Mouse (Mus musculus): Measurements from ENCODE around the gene 4930451I11Rik. TPM values are rescaled to one million over a fixed set of nuclear protein-coding genes. Genes with fewer than 3 reads are reported as not detected.
A peak's percentile ranks its signal among the peaks of the same experiment; 100 is the strongest.

4930451I11Rik gene
- polyA plus RNA-seq, 1 experiment from 2014 or later = not detected

DNA sequence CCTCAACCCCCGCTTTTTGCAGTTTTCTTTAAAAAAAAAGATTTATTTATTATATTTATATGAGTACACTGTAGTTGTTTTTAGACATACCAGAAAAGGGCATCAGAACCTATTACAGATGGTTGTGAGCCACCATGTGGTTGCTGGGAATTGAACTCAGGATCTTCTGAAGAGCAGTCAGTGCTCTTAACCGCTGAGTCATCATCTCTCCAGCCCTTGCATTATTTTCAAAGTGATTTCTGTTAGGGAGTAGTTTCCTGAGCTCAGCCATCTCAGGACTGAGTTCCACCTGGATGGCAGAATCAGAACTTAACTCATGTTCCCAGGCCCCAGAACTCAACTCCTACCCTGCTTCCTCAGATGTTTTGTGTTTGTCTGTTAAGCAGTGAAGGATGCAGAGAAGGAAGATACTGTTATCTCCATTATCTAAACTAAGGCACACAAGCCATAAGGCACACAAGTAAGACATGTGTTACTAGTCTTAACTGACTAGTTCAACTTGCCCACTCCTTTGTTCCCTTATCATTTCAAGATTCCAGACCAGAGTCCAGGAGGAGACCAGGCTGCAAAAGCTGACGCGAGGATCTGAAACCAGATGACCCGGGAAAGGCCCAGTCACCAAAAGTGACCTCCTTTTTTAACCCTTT lies 21.6 kb downstream of the 4930451I11Rik start:
- no peak for ATAC-seq (ENCODE audit: insufficient number of reproducible peaks, low FRiP score)
- Histone ChIP-seq H3K36me3 (0 out of 2 replicates have a peak, but pooled peaks cover 5% of the 10 kb centered on the region), H3K9ac (peak overlapping the region; percentile 84; the same call in 1 of the 2 replicates), H3K27me3 (replicated peaks) (0 out of 2 replicates have a peak, but pooled peaks cover 8% of the 10 kb centered on the region), H3K4me1 (replicated peaks) (peaks cover 29% of the 10 kb centered on the region), H3K9me3 (replicated peaks) (no peaks in the 10 kb centered on the region), H3K4me2 (peak overlapping the region; percentile 82), H3K4me3 (no peak overlapping the region), H3K27ac (ENCODE audit: poor library complexity, severe bottlenecking) (peak overlapping the region; percentile 83)
- WGBS = 38% methylated on average over 5 of the region's 5 CpGs

DNA sequence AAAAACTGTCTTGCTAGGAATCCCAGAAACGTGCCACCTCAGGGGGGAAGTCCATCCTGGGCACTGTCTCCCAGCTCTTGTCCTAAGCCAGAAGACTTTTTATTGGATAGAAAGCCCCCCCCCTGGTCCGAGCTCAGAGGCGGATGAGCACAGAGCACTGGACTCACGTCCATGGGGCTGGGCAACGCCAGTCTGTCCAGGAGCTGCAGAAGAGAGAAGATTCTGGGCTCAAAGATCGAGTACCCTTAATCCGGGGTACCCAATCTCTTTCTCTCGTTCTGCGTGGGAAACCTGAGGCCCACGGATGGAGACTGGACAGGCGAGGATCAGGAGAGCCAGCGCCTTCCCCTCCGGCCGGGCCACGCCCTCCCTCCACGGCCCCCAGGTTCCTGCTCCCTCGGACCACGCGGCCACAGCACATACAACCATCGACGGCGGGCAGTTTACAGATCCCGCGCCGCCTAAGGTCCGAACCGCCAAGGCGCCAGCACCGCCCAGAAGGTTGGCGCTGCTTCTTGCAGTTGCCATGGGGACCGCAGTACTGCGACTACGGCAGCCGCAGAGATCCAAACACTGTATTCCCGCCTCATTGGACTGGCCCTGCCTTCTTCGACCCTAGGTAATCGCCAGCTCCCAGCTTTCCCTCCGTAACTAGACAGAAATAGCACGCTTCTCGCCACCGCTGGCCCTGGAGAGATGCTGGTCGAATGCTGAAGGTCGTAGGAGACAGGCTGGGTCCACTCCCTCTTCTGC lies 22.6 kb downstream of the 4930451I11Rik start:
- 0 out of 2 replicates have a peak, but pooled peaks cover 8% of the 10 kb centered on the region for H3K27me3 ChIP-seq (replicated peaks)
- H3K4me1 ChIP-seq (replicated peaks) = peaks cover 29% of the 10 kb centered on the region
- WGBS = under 1% methylated on average over 42 of the region's 43 CpGs
- ATAC-seq (ENCODE audit: insufficient number of reproducible peaks, low FRiP score) = peak; percentile 91
- H3K9me3 ChIP-seq (replicated peaks) = no peaks in the 10 kb centered on the region
- H3K9ac ChIP-seq = peak overlapping the region; percentile 84
- peak overlapping the region; percentile 82 for H3K4me2 ChIP-seq
- peaks cover 5% of the 10 kb centered on the region; the same call in 1 of the 2 replicates for H3K36me3 ChIP-seq
- peak overlapping the region; percentile 83 for H3K27ac ChIP-seq (ENCODE audit: poor library complexity, severe bottlenecking)
- peak overlapping the region; percentile 58 for H3K4me3 ChIP-seq

DNA sequence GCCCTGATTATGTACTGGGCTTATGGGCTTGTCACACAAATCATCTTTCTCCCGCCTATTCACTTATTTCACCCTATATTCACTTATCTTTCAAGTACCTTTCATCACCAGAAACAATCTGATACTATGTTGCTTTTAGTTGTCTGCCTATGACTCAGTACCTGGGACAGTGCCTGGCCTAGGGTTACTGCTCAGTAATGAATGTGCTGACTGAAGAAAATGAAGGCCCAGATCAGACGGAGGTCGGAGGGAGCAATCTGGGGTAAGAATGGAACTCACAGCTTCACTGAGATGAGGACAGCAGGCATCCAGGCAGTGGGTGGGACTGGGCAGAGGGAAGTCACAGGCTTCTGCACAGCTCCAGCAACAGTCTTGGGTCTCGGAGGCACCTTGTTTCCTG lies 24.0 kb downstream of the 4930451I11Rik start:
- no peak overlapping the region for H3K27ac ChIP-seq (ENCODE audit: poor library complexity, severe bottlenecking)

DNA sequence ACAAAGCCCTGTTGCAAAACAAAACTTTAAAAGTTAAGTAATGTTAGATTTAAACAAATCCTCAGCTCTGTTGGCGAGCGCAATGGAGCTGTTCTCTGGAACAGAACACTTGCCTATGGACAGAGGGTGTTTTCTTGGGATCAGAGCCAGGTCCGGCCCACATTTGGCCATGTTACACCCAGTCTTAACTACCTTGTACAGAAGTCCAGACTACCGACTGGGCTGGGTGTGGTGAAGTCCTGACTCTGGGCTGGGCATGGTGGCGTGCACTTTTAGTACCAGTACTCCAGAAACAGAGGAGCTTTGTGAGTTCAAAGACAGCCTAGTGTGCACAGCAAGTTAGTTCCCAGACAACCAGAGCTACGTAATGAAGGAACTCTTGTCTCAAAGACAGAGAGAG lies 24.5 kb downstream of the 4930451I11Rik start:
- Histone ChIP-seq H3K27ac (ENCODE audit: poor library complexity, severe bottlenecking) (no peak overlapping the region), H3K9me3 (replicated peaks) (no peaks in the 10 kb centered on the region), H3K9ac (no peak overlapping the region), H3K4me2 (no peak overlapping the region), H3K27me3 (replicated peaks) (no peaks in the 10 kb centered on the region), H3K4me3 (no peak overlapping the region), H3K4me1 (replicated peaks) (peaks cover 29% of the 10 kb centered on the region), H3K36me3 (peaks cover 5% of the 10 kb centered on the region; the same call in 1 of the 2 replicates)
- ATAC-seq (ENCODE audit: insufficient number of reproducible peaks, low FRiP score) = no peak; the same call in 1 of the 2 replicates
- 67% methylated on average over 6 of the region's 6 CpGs for WGBS

More for the DNA sequence above, 24.0 kb downstream of the 4930451I11Rik start:
- WGBS = 56% methylated on average over 4 of the region's 4 CpGs
- peak overlapping the region; percentile 82 for H3K4me2 ChIP-seq
- no peaks in the 10 kb centered on the region for H3K9me3 ChIP-seq (replicated peaks)
- H3K27me3 ChIP-seq (replicated peaks) = 0 out of 2 replicates have a peak, but pooled peaks cover 3% of the 10 kb centered on the region
- peaks cover 29% of the 10 kb centered on the region for H3K4me1 ChIP-seq (replicated peaks)
- H3K9ac ChIP-seq = no peak overlapping the region; the same call in 1 of the 2 replicates
- ATAC-seq (ENCODE audit: insufficient number of reproducible peaks, low FRiP score) = no peak
- peaks cover 5% of the 10 kb centered on the region; the same call in 1 of the 2 replicates for H3K36me3 ChIP-seq
- H3K4me3 ChIP-seq = no peak overlapping the region

DNA sequence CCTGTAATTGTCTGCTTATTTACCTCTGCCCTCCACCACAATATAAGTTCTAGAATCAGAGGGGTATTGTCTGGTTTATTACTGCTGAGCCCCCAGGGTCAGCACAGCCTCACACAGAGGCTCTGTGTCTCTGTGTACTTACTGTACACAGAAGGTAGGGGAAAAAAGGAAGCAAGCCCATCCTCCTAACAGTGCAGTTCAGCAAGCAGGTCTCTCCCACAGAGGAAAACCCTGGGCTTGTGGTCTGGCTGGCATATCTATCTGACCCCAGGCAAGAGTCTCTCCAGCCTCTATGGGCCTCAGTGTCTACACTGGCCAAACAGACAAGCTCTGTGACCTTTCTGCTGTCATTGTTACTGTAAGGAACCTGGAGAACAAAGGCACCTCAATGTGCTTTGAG lies 27.7 kb downstream of the 4930451I11Rik start:
- no peak for ATAC-seq (ENCODE audit: insufficient number of reproducible peaks, low FRiP score)
- Histone ChIP-seq H3K4me3 (no peak overlapping the region), H3K4me2 (no peak overlapping the region), H3K9me3 (replicated peaks) (no peaks in the 10 kb centered on the region), H3K4me1 (replicated peaks) (peaks cover 35% of the 10 kb centered on the region), H3K27ac (ENCODE audit: poor library complexity, severe bottlenecking) (no peak overlapping the region), H3K27me3 (replicated peaks) (no peaks in the 10 kb centered on the region), H3K9ac (no peak overlapping the region), H3K36me3 (peaks cover 5% of the 10 kb centered on the region; the same call in 1 of the 2 replicates)

DNA sequence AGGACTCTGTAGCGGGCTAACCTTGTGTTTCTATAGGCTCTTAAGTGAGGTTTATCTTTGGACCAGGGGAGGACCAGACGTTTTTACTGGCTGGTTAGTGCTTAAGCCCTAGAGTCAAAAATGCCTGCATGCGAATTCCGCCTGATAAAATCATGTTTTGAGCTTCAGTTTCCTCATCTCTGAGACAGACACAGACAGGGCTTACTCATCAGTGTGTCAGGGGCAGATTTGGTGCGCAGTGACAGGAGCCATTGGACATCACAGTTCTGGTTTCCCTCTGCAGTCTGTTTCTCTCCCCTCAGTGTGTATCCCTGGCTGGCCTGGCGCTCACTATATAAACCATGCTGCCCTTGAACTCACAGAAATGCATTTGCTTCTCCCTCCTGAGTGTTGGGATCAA lies 28.3 kb downstream of the 4930451I11Rik start:
- no peak for ATAC-seq (ENCODE audit: insufficient number of reproducible peaks, low FRiP score)
- H3K4me2 ChIP-seq = no peak overlapping the region
- no peak overlapping the region for H3K4me3 ChIP-seq
- WGBS = 83% methylated on average over 6 of the region's 6 CpGs
- H3K4me1 ChIP-seq (replicated peaks) = peaks cover 30% of the 10 kb centered on the region
- no peaks in the 10 kb centered on the region for H3K27me3 ChIP-seq (replicated peaks)
- H3K9ac ChIP-seq = no peak overlapping the region
- H3K27ac ChIP-seq (ENCODE audit: poor library complexity, severe bottlenecking) = no peak overlapping the region
- peaks cover 5% of the 10 kb centered on the region; the same call in 1 of the 2 replicates for H3K36me3 ChIP-seq
- no peaks in the 10 kb centered on the region for H3K9me3 ChIP-seq (replicated peaks)

DNA sequence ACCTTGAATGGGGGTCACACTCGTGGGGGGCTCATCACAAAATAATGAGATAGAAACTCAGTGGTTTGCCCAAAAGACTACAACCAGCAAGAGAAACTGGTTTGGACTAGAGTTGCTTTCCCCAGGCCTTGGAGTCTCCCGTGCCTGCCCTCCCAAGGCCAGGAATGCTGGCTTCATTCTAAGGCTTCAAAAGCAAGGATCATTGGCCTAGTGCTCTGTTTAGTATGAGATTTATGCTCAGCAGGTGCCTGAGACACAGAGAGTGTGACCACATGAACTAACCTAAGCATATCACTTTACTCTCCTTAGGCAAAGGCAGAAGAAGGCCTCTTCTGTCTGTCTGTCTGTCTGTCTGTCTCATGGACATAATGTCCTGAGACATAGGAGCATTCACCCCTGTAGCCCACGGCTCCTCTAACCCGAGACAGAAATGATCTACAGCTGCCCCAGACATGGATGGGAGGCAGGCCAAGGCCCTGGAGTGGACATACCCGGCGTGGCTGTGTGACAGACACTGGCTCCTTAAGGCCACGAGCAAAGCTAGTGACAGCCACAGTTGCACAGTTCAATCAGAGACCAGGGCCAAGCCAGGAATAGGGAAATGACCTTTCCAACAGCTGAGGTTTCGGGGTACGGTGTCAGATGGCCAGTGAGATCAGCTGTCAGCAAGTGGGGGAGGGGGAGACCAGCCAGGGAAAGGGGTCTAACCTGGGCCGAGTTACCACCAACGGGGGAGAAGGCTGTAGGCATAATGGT lies 29.1 kb downstream of the 4930451I11Rik start:
- Histone ChIP-seq H3K4me2 (no peak overlapping the region), H3K36me3 (peaks cover 10% of the 10 kb centered on the region), H3K9me3 (replicated peaks) (no peaks in the 10 kb centered on the region), H3K9ac (no peak overlapping the region), H3K4me1 (replicated peaks) (peaks cover 26% of the 10 kb centered on the region), H3K27ac (ENCODE audit: poor library complexity, severe bottlenecking) (no peak overlapping the region), H3K4me3 (no peak overlapping the region), H3K27me3 (replicated peaks) (no peaks in the 10 kb centered on the region)
- ATAC-seq (ENCODE audit: insufficient number of reproducible peaks, low FRiP score) = no peak
- WGBS = 82% methylated on average over 11 of the region's 11 CpGs

DNA sequence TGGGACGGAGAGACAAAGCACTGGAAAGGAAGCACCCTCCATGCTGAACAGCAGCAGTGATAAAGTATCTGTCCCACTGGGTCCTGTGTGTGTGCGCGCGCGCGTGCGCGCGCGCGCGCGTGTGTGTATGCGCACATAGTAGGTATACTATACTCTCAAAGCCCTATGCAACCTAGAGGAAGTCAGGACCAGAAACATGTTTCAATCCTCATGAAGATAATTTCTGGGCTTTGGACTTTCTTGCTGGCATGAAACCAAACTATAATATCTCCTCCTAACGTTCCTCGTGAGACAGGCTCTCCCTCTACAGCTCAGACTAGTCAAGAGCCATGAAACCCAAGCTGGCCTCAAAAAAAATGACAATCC lies 30.4 kb downstream of the 4930451I11Rik start:
- ATAC-seq (ENCODE audit: insufficient number of reproducible peaks, low FRiP score) = no peak

DNA sequence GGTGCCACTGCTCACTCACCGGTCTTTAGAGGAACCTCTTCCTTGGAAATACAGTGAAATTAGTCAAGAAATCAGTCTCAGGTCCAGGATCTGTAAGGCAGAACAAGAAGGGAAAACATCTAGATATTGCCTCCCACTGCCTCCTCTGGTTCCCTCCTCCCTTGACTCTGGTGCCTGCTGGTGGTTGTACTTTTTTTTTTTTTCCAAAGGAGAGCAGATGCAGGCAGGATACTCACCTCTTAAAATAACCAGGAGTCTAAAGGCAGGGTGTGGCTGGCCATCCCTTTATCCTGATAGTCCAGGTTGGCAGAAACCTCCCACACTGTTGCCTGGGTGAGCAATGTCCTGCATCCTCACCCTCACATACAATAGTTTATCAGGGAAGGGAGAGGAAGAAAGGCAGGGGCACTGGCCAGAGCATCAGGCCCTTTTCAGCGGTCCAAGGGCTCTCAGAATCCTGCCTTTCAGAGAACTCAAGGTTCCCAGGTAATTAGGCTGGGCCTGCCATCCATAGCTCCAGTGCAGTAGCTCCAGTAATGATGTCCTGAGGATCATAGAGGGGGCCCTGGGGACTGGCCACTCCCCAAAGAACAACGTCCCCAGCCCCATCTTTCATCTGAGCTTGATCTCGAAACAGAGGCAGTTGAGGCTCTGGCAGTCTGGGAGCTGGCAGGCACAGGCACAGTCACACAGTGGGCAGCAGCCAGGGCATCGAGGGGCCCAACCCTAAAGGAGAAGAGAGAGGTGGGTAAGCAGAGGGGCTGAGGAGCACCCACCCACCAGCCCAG lies 31.0 kb downstream of the 4930451I11Rik start:
- 55% methylated on average over 5 of the region's 5 CpGs for WGBS
- H3K27me3 ChIP-seq (replicated peaks) = no peaks in the 10 kb centered on the region
- peak overlapping the region; percentile 89 for H3K4me3 ChIP-seq
- peak overlapping the region; percentile 94 for H3K4me2 ChIP-seq
- H3K9me3 ChIP-seq (replicated peaks) = no peaks in the 10 kb centered on the region
- peaks cover 39% of the 10 kb centered on the region for H3K4me1 ChIP-seq (replicated peaks)
- peak overlapping the region; percentile 100 for H3K27ac ChIP-seq (ENCODE audit: poor library complexity, severe bottlenecking)
- H3K9ac ChIP-seq = peak overlapping the region; percentile 85
- H3K36me3 ChIP-seq = peaks cover 23% of the 10 kb centered on the region
- ATAC-seq (ENCODE audit: insufficient number of reproducible peaks, low FRiP score) = no peak

More for the DNA sequence above, 30.4 kb downstream of the 4930451I11Rik start:
- Histone ChIP-seq H3K9me3 (replicated peaks) (no peaks in the 10 kb centered on the region), H3K27me3 (replicated peaks) (no peaks in the 10 kb centered on the region), H3K9ac (peak overlapping the region; percentile 85; the same call in 1 of the 2 replicates), H3K36me3 (peaks cover 17% of the 10 kb centered on the region), H3K27ac (ENCODE audit: poor library complexity, severe bottlenecking) (peak overlapping the region; percentile 100; the same call in 1 of the 2 replicates), H3K4me1 (replicated peaks) (peaks cover 34% of the 10 kb centered on the region), H3K4me2 (no peak overlapping the region), H3K4me3 (no peak overlapping the region)
- WGBS = 92% methylated on average over 16 of the region's 16 CpGs

DNA sequence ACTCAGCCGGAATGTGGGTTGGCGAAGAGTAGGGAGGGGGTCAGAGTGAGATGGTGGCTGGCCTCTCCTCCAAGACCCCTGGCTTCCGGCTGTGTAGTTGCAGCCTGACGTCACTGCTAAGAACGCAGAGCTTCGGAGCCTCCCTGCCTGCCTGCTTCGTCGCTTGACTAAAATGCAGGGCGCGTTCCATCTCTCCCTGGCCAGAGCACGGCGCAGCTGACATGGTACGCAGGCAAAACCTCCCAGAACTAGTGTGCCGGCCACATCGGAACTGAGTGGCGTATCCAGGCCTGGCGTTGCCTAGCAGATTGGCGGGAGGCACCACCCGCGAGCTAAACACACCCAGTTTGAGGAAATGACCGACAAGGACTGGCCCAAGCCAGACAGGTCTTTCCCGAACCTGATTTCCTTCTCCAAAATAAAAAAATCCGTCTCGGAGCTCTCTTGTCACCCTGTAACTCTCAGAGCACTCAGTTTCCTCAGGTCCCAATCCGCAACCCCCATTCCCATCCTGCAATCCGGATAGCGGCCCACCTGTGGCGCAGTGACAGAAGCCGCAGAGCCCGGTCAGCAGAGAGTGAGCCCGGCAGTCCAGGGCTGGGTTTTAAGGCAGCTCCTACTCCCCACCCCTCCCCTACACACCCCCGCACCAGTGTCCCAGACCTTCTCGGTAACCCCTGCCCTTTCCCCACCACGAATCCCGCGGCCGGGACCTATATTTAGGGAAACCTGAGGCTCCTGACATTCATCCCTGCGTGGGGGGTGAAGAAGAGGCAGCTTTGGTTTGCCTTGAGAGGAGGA lies 31.8 kb downstream of the 4930451I11Rik start:
- Histone ChIP-seq H3K9me3 (replicated peaks) (no peaks in the 10 kb centered on the region), H3K4me3 (peak overlapping the region; percentile 89), H3K36me3 (peaks cover 31% of the 10 kb centered on the region), H3K27me3 (replicated peaks) (no peaks in the 10 kb centered on the region), H3K9ac (peak overlapping the region; percentile 85), H3K4me1 (replicated peaks) (peaks cover 47% of the 10 kb centered on the region), H3K4me2 (peak overlapping the region; percentile 94), H3K27ac (ENCODE audit: poor library complexity, severe bottlenecking) (peak overlapping the region; percentile 100)
- peak; percentile 88 for ATAC-seq (ENCODE audit: insufficient number of reproducible peaks, low FRiP score)
- WGBS = 1% methylated on average over 38 of the region's 38 CpGs

Measured in heart, embryonic 12.5 days (tissue).